Mouse (Mus musculus) gastrocnemius, adult 18-20 months (tissue): ENCODE data around the gene Rasal2. TPM values are rescaled to one million over a fixed set of nuclear protein-coding genes. Genes with fewer than 3 reads are reported as not detected.

Source experiments
- DNase-seq: peaks from one replicate; pipeline ENCODE4 v3.0.0; 2021; ENCODE audit warnings: low spot score
- total RNA-seq, 2 experiments: library from RNA; stranded (reverse); gene quantifications; 2 replicates each; pipeline ENCODE4 v1.2.3; 2021

The Rasal2 gene
- total RNA-seq, 2 experiments from 2014 or later: 5.6 to 6.5 TPM

DNA sequence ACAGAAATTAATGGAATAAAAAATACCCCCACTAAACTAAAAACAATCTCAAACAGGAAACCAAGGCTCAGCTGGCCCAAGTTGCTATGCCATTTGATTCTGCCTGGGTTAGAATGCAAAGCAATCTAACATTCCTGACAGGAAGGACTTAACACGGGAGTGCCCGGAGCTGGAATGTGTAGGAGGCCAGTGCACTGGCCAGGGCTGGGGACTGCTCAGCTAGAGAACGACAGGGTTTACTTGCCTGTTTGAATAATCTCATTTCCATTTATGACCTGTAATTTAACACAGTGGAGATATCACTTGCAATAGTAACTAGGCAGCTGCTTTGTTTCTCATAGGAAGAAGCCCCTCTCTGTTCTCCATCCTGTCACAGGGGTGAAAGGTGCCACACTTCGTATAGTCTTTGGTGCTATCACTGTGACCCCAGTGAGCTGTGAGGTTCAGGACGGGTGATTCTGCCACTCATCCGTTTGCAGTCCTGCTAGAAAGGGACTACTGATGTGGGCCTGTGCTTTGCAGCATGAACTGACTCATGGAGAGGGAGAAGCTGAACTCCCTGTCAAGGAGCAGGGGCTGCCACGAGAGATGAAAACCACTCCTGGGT, 269.0 kb downstream of the Rasal2 start:
- DNase-seq: no peak

DNA sequence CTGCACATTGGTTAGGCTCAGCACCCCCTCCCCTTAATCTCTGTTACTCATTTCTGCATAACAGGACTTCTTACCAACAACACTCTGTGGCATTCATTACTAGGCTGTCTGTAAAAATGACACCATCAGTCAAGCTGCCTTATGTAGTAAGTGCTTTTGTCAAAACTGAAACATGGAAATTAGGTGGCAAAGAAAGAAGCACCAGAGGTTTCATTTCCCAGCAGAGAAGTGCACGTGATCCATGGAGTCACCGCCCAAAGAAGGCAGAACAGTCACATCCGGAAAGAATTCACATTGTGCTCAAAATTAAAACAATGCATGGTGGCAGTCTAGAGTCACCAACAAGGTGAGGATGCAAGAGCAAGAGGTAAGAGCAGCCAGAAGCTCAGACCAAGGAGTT, 271.4 kb downstream of the Rasal2 start:
- DNase-seq: no peak

DNA sequence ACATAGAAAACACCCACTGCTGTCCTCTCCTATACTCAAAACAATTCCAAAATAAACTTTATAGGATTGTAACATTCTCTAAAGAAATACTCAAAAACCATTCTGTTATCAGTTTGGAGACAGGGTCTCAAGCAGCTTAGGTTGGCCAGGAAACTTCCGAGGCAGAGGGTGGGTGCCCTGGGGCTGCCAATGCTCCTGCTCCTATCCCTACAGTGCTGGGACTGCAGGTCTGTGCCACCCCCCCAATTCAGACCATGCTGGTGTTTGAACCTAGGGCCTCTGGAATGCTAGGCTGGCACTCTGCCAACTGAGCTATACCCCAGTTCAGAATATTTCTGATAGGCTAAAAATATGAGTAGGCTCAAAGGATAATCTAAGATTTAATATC, 274.5 kb downstream of the Rasal2 start:
- DNase-seq: no peak

DNA sequence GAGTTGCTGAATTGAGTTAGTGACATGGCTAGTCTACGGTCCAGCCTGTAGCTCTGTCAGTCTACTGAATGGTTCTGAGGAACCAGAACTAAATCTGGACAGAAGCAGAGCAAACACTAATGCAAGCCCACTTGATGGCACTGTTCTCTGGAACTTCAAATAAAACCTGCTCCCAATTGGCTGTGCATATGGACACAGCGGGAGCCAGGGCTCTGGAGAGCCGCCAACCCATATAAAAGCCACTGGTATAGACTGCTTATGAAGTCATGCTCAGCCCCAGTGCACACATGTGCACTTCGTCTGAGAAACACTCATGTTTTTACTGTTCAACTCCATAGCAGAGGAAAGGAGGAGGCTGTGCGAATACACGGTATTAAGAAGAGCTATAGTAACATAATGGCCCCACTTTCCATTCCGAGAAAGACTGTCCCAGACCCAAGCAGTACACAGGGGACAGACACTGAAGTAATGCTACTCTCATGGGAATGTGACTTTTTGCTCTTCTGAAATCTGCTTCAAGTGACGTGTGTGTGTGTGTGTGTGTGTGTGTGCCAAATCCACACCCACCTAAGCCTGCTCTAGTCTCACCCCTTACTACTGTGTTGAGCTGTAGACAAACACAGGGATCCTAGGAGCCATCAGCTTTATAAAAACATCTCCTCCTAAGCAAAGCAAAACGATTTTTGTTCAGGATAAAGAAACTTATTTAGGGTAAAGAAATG, 275.1 kb downstream of the Rasal2 start:
- DNase-seq: no peak

DNA sequence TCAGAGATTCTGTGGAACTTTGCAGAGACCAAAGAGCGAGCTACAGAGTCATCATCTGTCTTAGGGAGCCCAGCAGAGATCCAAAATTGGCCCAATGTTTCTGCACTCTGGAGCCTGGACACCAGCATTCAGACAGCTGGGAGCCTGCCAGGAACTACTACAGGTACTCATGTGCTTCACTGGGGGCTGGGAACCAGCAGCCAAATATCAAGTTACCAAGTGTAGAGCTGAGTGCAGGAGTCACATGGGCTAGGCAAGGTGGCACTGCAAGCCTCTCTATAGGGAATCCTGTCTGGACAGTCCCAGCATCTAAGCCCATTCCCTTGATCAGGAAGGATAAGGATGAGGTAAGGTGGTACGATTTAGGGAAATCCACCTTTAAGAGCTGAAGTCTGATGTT, 284.2 kb downstream of the Rasal2 start:
- DNase-seq: no peak

DNA sequence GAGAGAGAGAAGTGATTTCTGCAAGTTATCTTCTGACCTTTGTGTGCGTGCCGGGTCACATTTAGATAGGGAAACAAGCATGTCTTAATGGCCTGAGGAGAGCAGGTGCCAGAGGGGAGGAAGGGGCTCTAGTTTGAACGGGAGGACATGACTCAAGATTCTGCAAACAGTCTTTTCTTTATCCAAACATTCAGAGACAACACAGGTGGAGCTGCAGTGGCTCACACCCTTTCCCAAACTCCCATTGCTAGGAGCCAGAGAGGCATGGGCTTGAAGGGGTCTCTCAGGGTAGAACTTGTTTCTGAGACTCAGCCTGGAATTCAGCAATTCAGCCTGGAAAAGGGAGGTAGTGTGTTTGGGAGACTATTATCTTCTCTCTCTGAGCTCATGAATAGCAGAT, 288.6 kb downstream of the Rasal2 start:
- DNase-seq: no peak

DNA sequence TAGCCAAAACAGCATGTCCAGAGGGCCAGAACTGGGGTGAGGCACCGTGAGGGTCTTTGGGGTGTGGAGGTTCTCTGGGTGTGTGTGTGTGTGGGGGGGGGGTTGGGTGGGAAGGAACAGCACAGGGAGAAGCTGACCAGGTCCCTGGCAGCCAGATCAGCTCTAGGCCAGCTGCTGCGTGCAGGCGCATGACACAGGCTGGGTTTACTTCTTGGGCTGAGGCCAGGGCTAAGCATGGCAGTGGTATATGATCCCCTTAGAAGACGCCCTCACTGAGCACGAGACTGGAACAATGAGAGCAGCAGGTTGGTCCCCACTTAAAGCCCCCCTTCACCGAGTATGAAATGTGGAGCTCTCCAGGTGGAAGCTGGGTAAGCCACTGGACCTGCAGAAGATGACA, 293.2 kb downstream of the Rasal2 start:
- no peak for DNase-seq

DNA sequence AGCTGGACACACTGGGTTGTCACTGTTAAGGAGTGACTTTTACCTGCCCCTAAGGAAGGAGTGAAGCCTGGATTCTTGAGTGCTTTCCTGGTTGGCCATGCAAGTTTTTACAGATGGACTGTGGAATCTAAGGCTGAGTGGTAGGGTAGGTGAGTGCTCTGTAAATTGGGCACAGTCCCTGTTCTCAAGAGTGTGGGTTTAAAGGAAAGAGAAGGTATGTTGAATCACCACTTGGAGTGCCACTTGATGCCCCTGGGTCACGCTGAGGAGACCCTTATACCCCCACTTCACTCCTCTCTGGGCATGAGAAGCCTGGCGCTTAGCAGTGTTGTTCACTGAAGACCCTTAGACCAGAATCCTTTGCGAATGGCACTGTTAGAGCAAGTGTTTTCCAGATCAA, 295.0 kb downstream of the Rasal2 start:
- no peak for DNase-seq

DNA sequence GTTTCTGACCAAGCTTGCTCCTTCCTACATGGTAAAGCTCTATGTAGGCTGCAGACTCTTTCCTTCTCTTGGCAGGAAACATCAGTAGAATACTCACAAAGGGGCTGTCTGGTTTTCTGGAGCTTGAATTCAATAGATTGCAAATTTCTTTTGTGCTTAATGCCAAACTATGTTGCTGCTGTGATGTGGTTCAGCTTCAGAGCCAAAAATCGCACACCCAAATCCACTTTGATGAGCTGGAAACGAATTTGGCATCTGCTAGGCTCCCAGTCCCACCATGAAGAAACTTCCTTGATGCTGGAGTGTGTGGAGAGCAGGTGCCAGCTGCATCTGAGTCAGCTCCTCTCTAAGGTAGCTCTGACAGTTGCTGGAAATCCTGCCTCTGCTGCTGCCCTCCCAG, 297.9 kb downstream of the Rasal2 start:
- DNase-seq: no peak

DNA sequence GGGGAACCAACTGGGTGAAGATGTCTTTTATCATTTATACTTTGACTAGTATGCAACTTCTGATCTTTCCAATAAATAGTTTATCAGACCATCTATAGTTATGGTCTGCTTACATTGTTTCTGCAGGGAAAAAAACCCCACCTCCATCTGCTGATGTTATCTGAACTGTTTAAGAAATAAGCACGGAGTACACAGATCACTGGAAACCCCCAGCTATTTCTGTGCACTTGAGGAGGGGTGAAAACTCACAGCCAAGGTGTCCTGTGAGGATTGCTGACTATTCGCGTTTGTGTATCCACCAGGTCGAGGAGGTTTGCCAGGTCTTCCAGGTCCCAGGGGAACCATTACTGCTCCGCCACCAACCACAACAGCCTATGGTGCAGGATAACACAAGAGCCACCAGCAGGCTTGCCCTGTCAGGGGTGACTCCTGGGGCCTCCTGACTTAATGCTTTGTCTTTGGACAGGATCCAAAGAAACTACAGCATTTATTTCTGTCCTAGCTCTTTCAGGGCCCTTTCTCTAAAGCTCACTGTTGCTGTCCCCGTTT, 302.0 kb downstream of the Rasal2 start:
- DNase-seq: peak; percentile 15

DNA sequence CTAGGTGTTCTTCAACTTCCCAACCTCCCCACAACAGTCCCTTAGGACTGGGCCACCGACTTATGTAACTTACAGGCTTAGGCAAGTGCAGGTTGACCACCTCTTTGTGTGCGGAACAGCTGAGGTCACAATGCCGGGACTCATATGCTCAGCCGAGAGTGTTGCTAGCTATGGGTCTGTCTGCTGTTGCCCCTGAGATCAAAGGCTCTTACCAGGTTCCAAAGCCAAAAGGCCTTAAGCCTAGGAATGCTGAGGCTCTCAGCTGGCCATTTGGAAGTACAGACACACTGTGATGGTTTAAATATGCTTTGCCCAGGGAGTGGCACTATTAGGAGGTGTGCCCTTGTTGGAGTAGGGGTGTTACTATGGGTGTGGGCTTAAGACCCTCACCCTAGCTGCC, 303.8 kb downstream of the Rasal2 start, which contains the start of gene Tex35:
Gene Tex35, minus strand, starts transcription at position 101 of the 400 bp plus-strand sequence.
- DNase-seq: no peak

DNA sequence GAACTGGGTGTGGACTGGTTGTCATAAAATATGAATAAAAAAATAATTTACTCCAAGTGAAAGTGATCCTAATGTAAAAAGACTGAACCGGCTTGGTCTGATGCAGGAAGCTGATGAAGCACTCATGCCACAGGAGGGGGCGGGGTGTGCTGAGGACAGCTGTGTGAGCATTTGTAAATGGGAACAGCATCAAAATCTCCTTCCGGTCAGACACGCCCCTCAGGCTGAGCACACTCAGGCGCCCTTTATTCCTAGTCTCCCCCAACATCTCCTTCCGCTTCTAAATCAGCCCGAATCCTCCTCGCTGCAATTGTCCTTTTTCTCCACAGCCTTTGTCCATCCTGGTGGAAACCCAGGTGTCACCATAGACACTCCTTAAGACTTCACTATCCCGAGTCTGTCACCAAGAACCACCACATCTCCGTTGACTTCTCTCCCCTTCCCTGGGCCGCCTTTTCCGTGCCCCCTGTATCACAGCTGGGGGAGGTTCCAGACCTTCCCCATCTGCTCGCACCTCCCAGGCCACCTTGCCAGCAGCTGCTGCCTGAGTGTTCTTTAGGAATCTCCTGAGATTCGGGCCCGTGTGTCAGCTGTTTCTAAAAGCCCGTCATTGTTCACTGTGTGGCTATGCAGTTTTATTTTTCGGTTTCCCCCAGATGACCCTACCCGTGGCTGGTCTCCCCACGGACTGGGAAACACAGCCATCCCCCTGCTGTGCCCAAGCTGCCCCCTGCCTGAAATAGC, 311.1 kb downstream of the Rasal2 start:
- peak; percentile 23 for DNase-seq

DNA sequence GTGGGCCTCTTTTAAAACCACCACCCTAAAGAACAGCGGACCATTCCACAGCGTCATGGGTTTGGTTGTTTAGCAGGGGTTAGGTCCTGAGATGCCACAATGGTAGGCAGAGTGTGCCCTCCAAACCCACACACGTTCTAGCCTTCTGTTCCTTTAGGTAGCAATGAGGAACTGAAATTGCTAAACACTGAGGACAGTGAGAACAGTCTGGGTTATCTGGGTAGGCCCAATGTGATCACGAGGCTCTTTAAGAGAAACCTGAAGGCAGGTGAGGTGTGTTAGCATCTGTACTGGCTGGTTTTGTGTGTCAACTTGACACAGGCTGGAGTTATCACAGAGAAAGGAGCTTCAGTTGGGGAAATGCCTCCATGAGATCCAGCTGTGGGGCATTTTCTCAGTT, 316.9 kb downstream of the Rasal2 start:
- DNase-seq: no peak

DNA sequence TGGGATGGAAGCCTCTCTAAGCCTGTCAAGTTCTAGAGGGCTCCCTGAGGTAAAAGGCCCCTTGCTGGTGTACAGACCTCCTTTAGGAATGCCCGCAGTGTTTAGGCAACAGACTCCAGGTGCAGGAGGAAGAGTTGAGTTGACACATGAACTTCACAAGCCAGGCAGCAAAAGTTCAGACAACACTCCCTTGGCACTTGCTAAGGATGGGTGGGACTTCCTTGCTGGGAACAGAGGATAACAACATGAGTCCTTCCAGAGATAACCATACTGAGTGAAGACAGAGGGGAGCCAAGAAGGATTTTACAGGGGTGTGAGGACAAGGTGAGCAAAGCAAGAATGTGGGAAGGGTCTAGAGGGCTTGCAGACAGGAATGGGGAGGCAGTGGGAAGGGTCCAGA, 319.8 kb downstream of the Rasal2 start:
- no peak for DNase-seq

DNA sequence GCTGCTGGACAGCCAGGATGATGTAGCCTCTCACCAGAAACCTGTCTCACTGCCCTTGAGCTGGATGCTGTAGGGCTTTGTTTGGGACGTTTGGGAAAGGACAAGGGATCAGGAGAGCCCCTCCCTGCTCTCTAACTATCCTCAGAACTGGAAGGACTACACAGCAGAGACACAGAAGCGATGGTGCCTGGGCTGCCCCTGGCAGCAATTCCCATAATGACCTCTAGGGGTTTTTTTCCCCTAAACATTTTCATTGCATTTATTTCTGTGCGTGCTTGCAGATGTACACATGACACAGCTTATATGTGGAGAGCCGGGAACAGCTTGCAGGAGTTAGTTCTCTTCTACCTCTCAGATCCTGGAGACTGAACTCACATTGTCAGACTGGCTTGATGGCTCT, 320.3 kb downstream of the Rasal2 start:
- no peak for DNase-seq

DNA sequence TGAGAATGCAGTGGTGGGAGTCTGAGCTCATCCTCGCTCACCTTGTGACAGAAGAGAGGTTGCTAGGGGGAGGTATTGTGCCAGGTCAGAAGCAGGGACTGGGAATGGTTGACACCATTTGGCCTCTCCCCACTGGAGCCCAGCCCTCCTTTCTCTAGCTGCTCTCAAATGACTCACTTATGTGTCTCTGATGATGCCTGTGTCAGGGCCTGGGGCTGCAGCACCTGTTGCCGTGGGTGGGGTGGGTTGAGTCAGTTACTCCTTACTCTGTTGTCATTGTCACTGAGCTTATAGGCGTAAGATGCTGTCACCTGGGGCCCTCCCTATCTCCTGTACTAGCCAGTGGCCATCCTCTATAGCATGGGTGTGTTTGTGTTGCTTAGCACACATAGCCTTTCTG, 321.6 kb downstream of the Rasal2 start:
- no peak for DNase-seq

DNA sequence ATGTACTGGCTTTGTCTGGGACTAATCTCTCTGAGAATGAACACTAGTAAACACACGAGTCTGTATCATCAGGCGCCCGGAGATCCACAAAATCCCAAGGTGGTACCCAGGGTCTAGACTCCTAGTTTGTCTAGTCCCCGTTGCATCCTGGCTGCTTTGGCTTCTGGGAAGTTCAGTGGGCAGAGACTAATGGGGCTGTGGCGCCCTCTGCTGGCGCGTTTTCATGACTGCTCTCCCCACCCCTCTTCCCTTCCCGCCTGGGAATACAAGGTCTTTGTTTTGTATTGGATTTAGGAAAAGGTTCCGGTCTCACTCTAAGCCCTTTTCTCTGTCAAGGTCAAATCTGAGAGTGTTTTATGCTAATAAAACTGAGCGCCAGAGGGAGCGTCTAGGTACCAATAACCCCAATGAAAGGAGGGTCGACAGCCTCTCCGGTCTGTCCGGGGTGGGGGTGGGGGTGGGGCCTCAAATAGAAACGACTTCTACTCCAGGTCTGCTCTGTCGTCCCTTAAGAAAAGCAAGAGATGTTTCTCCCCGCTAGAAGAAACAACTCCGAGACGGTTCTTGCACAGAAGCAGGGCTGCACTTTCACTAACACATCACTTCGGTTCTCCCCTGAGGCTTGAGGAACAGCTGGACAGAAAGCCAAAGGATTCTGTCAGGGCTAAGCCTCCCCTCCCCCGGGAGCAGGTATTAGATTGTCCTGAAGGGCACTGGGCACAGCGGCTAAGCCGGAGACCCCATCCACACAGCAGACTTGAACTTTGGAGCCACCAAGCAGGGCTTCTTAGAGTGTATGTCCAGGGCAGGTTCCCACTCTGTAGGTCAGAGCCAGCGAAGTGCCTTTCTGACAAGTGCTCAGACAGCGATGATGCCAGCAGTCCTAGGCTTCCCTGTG, 326.0 kb downstream of the Rasal2 start:
- peak; percentile 34 for DNase-seq
